Mouse (Mus musculus): ENCODE results near the gene Ankle1. TPM values are rescaled to one million over a fixed set of nuclear protein-coding genes. Genes with fewer than 3 reads are reported as not detected.
A peak's percentile ranks its signal among the peaks of the same experiment; 100 is the strongest.

The Ankle1 gene
- polyA plus RNA-seq, 2 experiments: 17.0 to 60.7 TPM

DNA sequence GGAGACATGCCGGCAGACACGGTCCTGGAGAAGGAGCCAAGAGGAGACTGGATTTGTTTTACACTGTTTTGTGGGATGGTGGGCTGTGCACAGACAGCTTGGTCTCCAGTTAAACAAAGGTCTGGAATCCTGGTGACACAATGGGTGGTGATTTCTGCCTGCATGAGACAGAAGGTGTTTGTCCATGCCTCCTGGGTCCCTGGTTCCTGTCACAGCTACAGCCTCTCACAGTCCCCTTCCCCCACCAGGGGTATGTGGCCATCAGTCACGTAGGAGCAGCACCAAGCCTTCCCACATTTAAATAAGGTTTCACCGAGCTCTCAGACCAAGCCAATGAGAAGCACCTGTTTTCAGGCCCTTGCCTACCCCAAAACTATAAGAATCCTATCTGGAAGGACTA is 45.5 kb downstream of the Ankle1 start:
- Histone ChIP-seq H3K36me3 (ENCODE audit: control insufficient read depth, insufficient read depth, low read length) (no peaks in the 10 kb centered on the region), H3K9ac (ENCODE audit: low read depth, low read length, severe bottlenecking) (no peak overlapping the region), H3K9me3 (ENCODE audit: control insufficient read depth, low read length) (no peaks in the 10 kb centered on the region), H3K27ac (replicated peaks; ENCODE audit: low read depth, low read length) (no peak overlapping the region), H3K4me2 (replicated peaks; ENCODE audit: low read depth, low read length, severe bottlenecking) (no peak overlapping the region), H3K4me1 (ENCODE audit: control insufficient read depth, insufficient read depth, low read length) (no peaks in the 10 kb centered on the region), H3K4me3 (replicated peaks; ENCODE audit: low read length) (no peak overlapping the region), H3K27me3 (ENCODE audit: control insufficient read depth, insufficient read depth, low read length) (no peaks in the 10 kb centered on the region)
- no peak for DNase-seq (ENCODE audit: low spot score)
- no peak for ATAC-seq (ENCODE audit: low FRiP score, low read depth)
- TF ChIP-seq POLR2A (IDR thresholded peaks at IDR 0.05; ENCODE audit: borderline replicate concordance, extremely low read depth, insufficient read depth, insufficient read length): no peak
- WGBS: 66% methylated on average over 4 of the region's 4 CpGs

DNA sequence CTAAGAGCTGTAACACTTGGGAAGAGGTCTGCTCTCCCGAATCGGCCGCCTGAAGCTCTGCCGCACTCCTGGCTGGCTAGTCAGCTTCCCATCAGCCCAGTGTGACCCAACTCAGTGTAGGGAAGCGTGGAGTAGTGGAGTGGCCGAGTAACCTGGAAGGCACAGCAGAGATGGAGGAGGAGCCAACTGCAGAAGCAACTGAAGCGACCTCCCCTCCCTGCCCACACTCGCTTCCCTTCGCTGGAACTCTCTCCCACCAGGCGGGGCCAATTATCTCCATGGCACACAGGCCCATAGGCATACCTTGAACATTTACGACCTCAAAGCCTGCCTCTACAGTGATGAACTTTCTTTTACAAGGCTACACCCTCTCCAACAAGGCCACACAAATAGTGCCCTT is 46.0 kb downstream of the Ankle1 start:
- H3K4me2 ChIP-seq (replicated peaks; ENCODE audit: low read depth, low read length, severe bottlenecking): no peak overlapping the region
- no peaks in the 10 kb centered on the region for H3K9me3 ChIP-seq (ENCODE audit: control insufficient read depth, low read length)
- no peak overlapping the region for H3K9ac ChIP-seq (ENCODE audit: low read depth, low read length, severe bottlenecking)
- H3K27ac ChIP-seq (replicated peaks; ENCODE audit: low read depth, low read length): no peak overlapping the region
- no peaks in the 10 kb centered on the region for H3K4me1 ChIP-seq (ENCODE audit: control insufficient read depth, insufficient read depth, low read length)
- 37% methylated on average over 11 of the region's 11 CpGs for WGBS
- ATAC-seq (ENCODE audit: low FRiP score, low read depth): no peak
- peaks cover 3% of the 10 kb centered on the region; the same call in 1 of the 2 replicates for H3K36me3 ChIP-seq (ENCODE audit: control insufficient read depth, insufficient read depth, low read length)
- no peaks in the 10 kb centered on the region for H3K27me3 ChIP-seq (ENCODE audit: control insufficient read depth, insufficient read depth, low read length)
- DNase-seq (ENCODE audit: low spot score): no peak
- H3K4me3 ChIP-seq (replicated peaks; ENCODE audit: low read length): no peak overlapping the region
- TF ChIP-seq POLR2A (IDR thresholded peaks at IDR 0.05; ENCODE audit: borderline replicate concordance, extremely low read depth, insufficient read depth, insufficient read length): no peak

DNA sequence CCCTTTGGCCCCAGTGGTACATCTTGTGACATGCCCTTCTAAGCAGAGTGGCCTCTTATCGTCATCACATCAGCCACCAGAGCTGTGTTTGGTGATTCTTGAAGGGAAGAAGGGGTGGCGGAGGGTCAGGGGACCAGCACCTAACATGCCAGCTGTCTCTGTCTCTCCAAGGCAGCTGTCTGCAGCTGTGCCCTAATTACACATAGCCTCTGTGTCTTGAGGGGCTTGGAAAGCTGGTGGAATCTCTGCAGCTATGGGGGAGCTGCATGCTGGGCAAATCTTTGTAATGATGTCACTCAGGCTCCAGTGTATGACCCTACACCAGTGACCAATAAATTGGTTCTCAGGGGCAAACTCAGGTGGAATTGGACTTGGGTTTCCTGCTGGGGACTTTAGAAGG is 46.9 kb downstream of the Ankle1 start:
- Histone ChIP-seq H3K36me3 (ENCODE audit: control insufficient read depth, insufficient read depth, low read length) (peaks cover 11% of the 10 kb centered on the region), H3K9ac (ENCODE audit: low read depth, low read length, severe bottlenecking) (no peak overlapping the region), H3K4me2 (replicated peaks; ENCODE audit: low read depth, low read length, severe bottlenecking) (no peak overlapping the region), H3K4me3 (replicated peaks; ENCODE audit: low read length) (no peak overlapping the region), H3K4me1 (ENCODE audit: control insufficient read depth, insufficient read depth, low read length) (no peaks in the 10 kb centered on the region), H3K27me3 (ENCODE audit: control insufficient read depth, insufficient read depth, low read length) (no peaks in the 10 kb centered on the region), H3K27ac (replicated peaks; ENCODE audit: low read depth, low read length) (no peak overlapping the region), H3K9me3 (ENCODE audit: control insufficient read depth, low read length) (no peaks in the 10 kb centered on the region)
- ATAC-seq (ENCODE audit: low FRiP score, low read depth): peak; percentile 78
- no peak for TF ChIP-seq POLR2A (IDR thresholded peaks at IDR 0.05; ENCODE audit: borderline replicate concordance, extremely low read depth, insufficient read depth, insufficient read length)
- 76% methylated on average over 2 of the region's 2 CpGs for WGBS
- no peak for DNase-seq (ENCODE audit: low spot score)

DNA sequence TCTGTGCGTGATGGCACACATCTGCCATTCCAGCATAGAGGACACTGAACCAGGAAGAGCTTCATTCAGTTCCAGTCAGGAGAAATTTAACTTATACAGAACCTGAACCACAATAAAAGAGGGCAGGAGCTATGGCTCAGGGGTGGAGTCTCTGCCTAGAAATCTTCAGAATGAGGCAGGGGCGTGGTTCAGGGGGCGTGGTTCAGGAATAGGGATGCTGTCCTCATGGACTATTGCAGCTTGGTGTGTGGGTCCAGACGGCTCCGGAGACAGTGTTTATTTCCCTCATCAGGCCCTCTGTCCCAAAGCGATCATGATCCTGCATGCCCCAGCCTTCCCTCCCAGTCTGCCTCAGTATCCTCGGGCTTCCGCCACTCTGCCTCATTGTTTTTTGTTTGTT is 48.9 kb downstream of the Ankle1 start:
- DNase-seq (ENCODE audit: low spot score) (no peak), ATAC-seq (ENCODE audit: low FRiP score, low read depth) (no peak)
- Histone ChIP-seq H3K27me3 (ENCODE audit: control insufficient read depth, insufficient read depth, low read length) (no peaks in the 10 kb centered on the region), H3K4me1 (ENCODE audit: control insufficient read depth, insufficient read depth, low read length) (no peaks in the 10 kb centered on the region), H3K4me2 (replicated peaks; ENCODE audit: low read depth, low read length, severe bottlenecking) (no peak overlapping the region), H3K4me3 (replicated peaks; ENCODE audit: low read length) (no peak overlapping the region), H3K9ac (ENCODE audit: low read depth, low read length, severe bottlenecking) (no peak overlapping the region), H3K36me3 (ENCODE audit: control insufficient read depth, insufficient read depth, low read length) (peaks cover 31% of the 10 kb centered on the region), H3K9me3 (ENCODE audit: control insufficient read depth, low read length) (no peaks in the 10 kb centered on the region), H3K27ac (replicated peaks; ENCODE audit: low read depth, low read length) (no peak overlapping the region)
- TF ChIP-seq POLR2A (IDR thresholded peaks at IDR 0.05; ENCODE audit: borderline replicate concordance, extremely low read depth, insufficient read depth, insufficient read length): no peak
- WGBS: 83% methylated on average over 8 of the region's 8 CpGs

DNA sequence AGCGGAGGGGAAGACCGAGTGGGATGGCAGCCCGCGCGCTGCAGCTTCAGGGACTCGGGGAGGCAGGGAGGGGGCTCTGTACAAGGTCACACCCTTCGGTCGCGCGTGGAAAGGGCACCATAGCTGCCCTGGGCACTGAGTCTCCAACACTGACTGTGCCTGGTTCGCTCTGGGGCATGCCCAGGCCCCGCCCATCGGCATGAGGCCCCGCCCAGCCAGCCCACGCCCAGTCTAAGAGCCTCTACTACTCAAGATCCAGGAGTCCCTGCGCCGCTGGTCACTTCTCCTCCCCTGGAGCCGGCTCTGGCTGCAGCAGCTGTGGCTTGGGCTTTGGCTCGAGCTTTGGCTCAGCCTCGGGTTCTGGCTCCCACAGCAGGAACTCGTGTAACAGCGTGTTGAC is 51.1 kb downstream of the Ankle1 start:
- no peak for DNase-seq (ENCODE audit: low spot score)

More for the DNA sequence above, 51.1 kb downstream of the Ankle1 start:
- H3K4me3 ChIP-seq (replicated peaks; ENCODE audit: low read length): no peak overlapping the region
- no peak for TF ChIP-seq POLR2A (IDR thresholded peaks at IDR 0.05; ENCODE audit: borderline replicate concordance, extremely low read depth, insufficient read depth, insufficient read length)
- 36% methylated on average over 19 of the region's 22 CpGs for WGBS
- peaks cover 48% of the 10 kb centered on the region for H3K36me3 ChIP-seq (ENCODE audit: control insufficient read depth, insufficient read depth, low read length)
- ATAC-seq (ENCODE audit: low FRiP score, low read depth): no peak
- no peaks in the 10 kb centered on the region for H3K27me3 ChIP-seq (ENCODE audit: control insufficient read depth, insufficient read depth, low read length)
- no peaks in the 10 kb centered on the region for H3K9me3 ChIP-seq (ENCODE audit: control insufficient read depth, low read length)
- H3K27ac ChIP-seq (replicated peaks; ENCODE audit: low read depth, low read length): no peak overlapping the region
- no peak overlapping the region for H3K4me2 ChIP-seq (replicated peaks; ENCODE audit: low read depth, low read length, severe bottlenecking)
- no peak overlapping the region for H3K9ac ChIP-seq (ENCODE audit: low read depth, low read length, severe bottlenecking)
- H3K4me1 ChIP-seq (ENCODE audit: control insufficient read depth, insufficient read depth, low read length): no peaks in the 10 kb centered on the region

Measured in limb, embryonic 14.5 days (tissue).